Mouse (Mus musculus): ENCODE results near the gene Dlg2.

Dlg2 gene

DNA sequence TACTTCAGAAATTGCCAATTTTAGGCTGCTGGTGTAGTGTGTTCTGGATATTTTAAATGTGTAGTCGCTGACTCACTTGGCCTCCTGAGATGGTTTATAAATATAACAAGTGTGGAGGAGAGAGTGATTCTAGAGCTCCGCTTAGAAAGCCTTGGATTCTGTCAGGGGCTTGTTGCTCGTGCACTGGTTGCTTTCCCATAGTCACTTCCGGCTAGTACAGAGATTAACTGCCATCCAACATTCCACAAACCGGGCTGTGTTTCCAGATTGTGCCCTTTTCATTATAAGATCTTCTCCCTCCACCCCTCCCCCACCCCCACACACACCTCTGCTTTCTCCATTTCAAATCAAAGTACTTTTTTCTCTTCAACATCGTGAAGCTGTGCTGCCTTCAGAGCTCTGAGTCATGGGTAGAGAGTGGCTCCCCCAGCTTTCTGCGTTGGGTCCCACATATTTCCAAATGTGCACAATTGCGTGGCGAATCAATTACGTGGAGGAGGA lies 893.4 kb downstream of the Dlg2 start:
- DNase-seq: no peak

- no peak for DNase-seq
These were observed 905.8 kb downstream of the Dlg2 start for GRCm38 (mm10) chr7:91382281-91382680.

- DNase-seq: no peak
These were observed 907.4 kb downstream of the Dlg2 start for GRCm38 (mm10) chr7:91383873-91384272.

GRCm38 (mm10) chr7:91389272-91389671 lies 912.8 kb downstream of the Dlg2 start:
- no peak for DNase-seq

DNA sequence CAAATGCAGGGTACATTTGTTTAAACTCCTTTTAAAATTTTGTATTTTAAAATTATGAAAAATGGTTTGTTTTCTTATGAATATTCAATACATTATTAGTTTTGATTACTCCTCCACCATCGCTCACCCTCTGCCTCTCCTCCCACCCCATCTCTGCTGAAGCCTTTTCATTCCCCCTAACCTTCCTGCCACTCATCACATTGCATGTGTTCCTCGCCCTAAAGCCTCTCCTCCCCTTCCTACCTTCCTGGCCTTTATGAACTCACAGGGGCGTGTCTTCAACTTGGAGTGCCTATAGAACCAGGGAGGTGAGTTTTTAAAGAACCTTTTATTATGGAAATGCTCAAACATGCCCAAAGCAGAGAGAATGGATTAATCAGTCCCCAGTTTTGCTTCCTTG lies 921.4 kb downstream of the Dlg2 start:
- DNase-seq: no peak

DNA sequence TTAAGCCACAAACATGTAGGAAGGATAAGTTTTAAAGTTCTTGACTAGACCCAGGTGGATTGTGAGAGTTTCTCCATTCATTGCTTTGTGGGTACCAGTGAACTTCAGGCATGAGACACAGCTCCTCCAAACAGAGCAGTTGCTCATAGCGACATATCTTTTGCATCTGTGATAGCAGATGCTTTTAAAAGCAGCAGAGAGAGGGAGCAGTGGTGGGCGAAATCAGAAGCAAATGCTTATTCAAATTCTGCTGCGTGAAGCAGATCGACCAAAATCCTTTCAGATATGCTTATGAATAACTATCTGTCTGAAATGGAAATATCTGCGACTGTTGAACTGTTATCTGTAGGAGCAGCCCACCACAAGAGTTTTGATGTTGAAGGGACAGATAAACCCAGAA lies 935.6 kb downstream of the Dlg2 start:
- no peak for DNase-seq

- no peak for DNase-seq
These were observed 937.7 kb downstream of the Dlg2 start for GRCm38 (mm10) chr7:91414150-91414549.

DNA sequence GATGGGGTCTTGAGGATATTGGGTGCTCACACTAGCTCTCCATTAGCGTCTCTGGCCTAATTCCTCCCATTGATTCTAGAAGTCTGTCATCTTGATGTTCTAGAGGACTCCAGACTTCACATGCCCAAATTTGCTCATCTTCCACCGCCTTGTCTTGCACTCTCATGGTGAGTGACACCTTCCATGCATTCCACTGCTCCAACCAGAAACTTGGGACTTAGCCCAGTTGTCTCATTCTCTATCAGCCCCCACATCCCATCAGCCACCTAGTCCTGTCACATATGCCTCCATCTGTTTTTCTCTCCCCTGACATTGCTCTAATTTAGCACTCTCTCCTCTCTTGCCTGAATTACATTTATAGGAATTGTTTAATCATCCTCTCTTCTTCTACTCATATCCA lies 938.3 kb downstream of the Dlg2 start:
- no peak for DNase-seq

GRCm38 (mm10) chr7:91420215-91420614 lies 943.7 kb downstream of the Dlg2 start:
- DNase-seq: no peak

- DNase-seq: no peak
These were observed 947.3 kb downstream of the Dlg2 start for GRCm38 (mm10) chr7:91423784-91424183.

DNA sequence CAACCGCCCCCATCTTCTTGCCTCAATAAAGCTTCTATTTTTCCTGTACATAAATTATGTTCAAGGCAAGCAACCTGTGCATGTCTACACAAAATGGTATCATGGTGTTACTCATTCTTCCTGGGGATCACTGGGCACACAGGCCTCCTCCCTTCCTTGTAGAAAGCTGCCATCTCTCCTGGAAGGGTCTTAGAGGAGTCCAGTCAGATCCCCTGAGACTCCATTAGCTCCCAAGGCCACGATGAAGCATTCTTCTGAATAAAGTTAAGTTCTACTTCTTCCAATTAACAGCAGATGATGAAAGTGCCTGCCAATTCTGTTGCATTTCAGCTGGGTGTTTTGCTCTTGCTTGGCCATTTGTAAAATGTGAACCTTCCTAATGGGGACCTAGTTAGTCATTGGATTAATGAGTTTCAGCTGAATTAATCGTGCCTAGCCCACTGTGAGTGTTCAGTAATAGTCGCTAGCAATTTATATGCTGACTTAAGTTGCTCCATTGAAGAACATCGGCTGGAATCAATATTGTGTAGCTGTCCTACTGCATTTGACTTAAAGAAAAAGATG lies 953.3 kb downstream of the Dlg2 start:
- DNase-seq: no peak

GRCm38 (mm10) chr7:91431594-91432240 lies 955.2 kb downstream of the Dlg2 start:
- peak; percentile 35 for DNase-seq

DNA sequence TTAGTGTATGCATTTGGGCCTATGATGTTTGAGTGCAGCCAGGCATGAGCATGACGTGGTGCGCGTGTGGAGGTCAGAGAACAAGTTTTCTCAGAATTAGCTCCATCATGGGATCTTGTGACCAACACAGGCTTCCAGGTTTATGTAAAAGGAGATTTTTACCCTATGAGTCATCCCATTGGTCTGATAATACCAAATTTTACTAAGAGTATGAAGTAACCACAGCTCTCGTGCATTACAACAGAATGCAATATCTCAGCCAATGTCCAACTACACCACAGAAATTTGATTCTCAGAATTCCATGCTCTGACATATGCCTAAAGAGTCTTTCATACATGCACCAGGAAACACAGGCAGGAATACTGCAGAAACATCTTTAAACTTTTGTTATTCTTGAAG lies 956.1 kb downstream of the Dlg2 start:
- no peak for DNase-seq

GRCm38 (mm10) chr7:91434739-91435138 lies 958.3 kb downstream of the Dlg2 start:
- no peak for DNase-seq

GRCm38 (mm10) chr7:91440326-91440725 lies 963.9 kb downstream of the Dlg2 start:
- no peak for DNase-seq

- DNase-seq: no peak
These were observed 966.2 kb downstream of the Dlg2 start for GRCm38 (mm10) chr7:91442447-91443376.

- no peak for DNase-seq
These were observed 966.9 kb downstream of the Dlg2 start for GRCm38 (mm10) chr7:91443377-91443714.

- DNase-seq: no peak
These were observed 967.4 kb downstream of the Dlg2 start for GRCm38 (mm10) chr7:91443913-91444312.

- no peak for DNase-seq
These were observed 968.3 kb downstream of the Dlg2 start for GRCm38 (mm10) chr7:91444728-91445127.

DNA sequence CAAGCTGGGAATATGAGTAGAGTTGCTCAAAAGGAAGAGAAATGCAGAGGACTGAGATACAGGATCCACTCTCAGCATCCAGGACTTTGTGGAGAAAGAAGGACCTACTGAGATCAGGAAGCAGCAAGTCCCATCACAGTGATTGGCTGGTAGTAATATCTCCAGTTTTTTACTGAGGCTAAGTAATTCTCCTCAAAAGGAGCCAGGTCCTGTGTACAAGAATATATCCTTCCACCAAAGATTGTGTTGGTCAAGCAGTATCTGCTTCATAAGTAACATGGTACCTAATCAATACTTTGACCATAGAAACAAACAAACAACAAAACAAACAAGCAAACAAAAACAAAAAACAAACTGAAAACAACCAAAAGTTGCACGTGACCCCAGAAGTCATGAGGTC lies 980.3 kb downstream of the Dlg2 start:
- no peak for DNase-seq

DNA sequence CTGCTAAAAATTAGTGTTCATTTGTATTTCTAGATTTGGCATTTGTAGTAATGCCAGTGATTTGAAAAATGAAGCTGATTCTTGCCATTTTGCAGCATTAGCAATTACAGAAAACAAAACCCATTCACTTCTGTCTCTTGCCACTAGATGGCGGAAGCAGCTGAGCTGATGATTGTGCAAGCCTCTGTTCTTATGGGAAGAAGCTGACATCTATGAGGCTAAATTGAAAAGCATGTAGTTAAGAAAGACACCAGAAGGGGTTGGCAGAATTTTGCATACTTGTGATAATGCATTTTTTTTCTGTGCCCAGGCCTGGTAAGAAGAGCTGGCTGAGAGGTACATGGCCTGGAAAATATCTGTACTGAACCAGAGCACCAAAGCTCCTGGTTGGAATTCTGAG lies 980.7 kb downstream of the Dlg2 start:
- peak; percentile 66 for DNase-seq

GRCm38 (mm10) chr7:91461352-91461751 lies 984.9 kb downstream of the Dlg2 start:
- DNase-seq: no peak

GRCm38 (mm10) chr7:91463256-91463655 lies 986.8 kb downstream of the Dlg2 start:
- no peak for DNase-seq

DNA sequence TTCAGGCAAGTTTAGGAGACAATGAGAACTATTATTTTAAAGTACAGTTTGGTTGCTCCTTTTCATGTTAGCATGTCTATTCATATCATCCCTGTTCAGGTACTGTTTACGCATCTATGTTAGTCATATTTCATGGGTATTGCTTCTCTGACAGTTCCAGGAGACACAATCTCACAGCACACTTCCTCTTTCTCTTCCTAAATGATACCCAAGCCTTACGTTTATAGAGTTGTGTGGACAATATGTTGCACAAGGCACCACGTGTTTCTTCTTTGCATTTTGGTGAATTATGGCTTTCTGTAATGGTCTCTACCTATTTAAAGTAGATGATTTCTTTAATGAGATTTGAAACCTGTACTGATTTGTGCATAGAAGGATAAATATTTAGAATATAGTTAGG lies 990.6 kb downstream of the Dlg2 start:
- DNase-seq: no peak
